Mouse (Mus musculus): ENCODE results near the gene Cpa3. TPM values are rescaled to one million over a fixed set of nuclear protein-coding genes. Genes with fewer than 3 reads are reported as not detected.

The Cpa3 gene
- not detected for total RNA-seq (2018; cell fraction: chromatin; rRNA removed)
- under 1 TPM in 13 of 26 experiments, not detected in 13; 0.09 to 0.27 (median 0.18) TPM for total RNA-seq (2018; cell fraction: cytosol; rRNA removed)
- total RNA-seq (2018; cell fraction: nucleus; rRNA removed) = under 1 TPM in 1 of 26 experiments, not detected in 25; 0.54 TPM
- polyA plus RNA-seq (2018) = 0.34 TPM in 1 of 3 replicates, not detected in the others

GRCm38 (mm10) chr3:20242050-20242449, at the start of gene Cpa3:
Gene Cpa3 (minus strand): TSS chr3:20242181.
- Histone ChIP-seq H3K79me2 (ENCODE audit: inconsistent target) (no peaks in the 10 kb centered on the region), H3K36me3 (ENCODE audit: inconsistent target) (no peaks in the 10 kb centered on the region), H3K4me3 (ENCODE audit: inconsistent target) (no peak within 1 kb of the TSS), H3K27ac (no peak within 1 kb of the TSS)
- 8% methylated on average over 3 of the region's 3 CpGs for WGBS (ENCODE audit: missing documents)

- H3K4me3 ChIP-seq (ENCODE audit: inconsistent target) = no peak overlapping the region
- H3K36me3 ChIP-seq (ENCODE audit: inconsistent target) = no peaks in the 10 kb centered on the region
- no peak overlapping the region for H3K27ac ChIP-seq
- no peaks in the 10 kb centered on the region for H3K79me2 ChIP-seq (ENCODE audit: inconsistent target)
These were observed 49.4 kb upstream of the Cpa3 start for GRCm38 (mm10) chr3:20291370-20291769.

- Histone ChIP-seq H3K36me3 (ENCODE audit: inconsistent target) (no peaks in the 10 kb centered on the region), H3K27ac (no peak overlapping the region)
- WGBS (ENCODE audit: missing documents) = 100% methylated on average over 2 of the region's 2 CpGs
These were observed 46.8 kb upstream of the Cpa3 start for GRCm38 (mm10) chr3:20288761-20289160.

GRCm38 (mm10) chr3:20281796-20282195, 39.8 kb upstream of the Cpa3 start:
- Histone ChIP-seq H3K36me3 (ENCODE audit: inconsistent target) (no peaks in the 10 kb centered on the region), H3K27ac (no peak overlapping the region), H3K4me3 (ENCODE audit: inconsistent target) (no peak overlapping the region), H3K79me2 (ENCODE audit: inconsistent target) (no peaks in the 10 kb centered on the region)
- 71% methylated on average over 1 of the region's 1 CpGs for WGBS (ENCODE audit: missing documents)

More at GRCm38 (mm10) chr3:20288761-20289160, 46.8 kb upstream of the Cpa3 start:
- Histone ChIP-seq H3K4me3 (ENCODE audit: inconsistent target) (no peak overlapping the region), H3K79me2 (ENCODE audit: inconsistent target) (no peaks in the 10 kb centered on the region)

GRCm38 (mm10) chr3:20275633-20276032, 33.7 kb upstream of the Cpa3 start, which contains the start of gene Cpb1:
Gene Cpb1 (minus strand): TSS chr3:20275733.
- H3K4me3 ChIP-seq (ENCODE audit: inconsistent target) = no peak within 1 kb of the TSS
- no peaks in the 10 kb centered on the region for H3K79me2 ChIP-seq (ENCODE audit: inconsistent target)
- WGBS (ENCODE audit: missing documents) = 96% methylated on average over 3 of the region's 3 CpGs
- no peak within 1 kb of the TSS for H3K27ac ChIP-seq
- H3K36me3 ChIP-seq (ENCODE audit: inconsistent target) = no peaks in the 10 kb centered on the region

- Histone ChIP-seq H3K36me3 (ENCODE audit: inconsistent target) (no peaks in the 10 kb centered on the region), H3K27ac (no peak overlapping the region), H3K79me2 (ENCODE audit: inconsistent target) (no peaks in the 10 kb centered on the region), H3K4me3 (ENCODE audit: inconsistent target) (no peak overlapping the region)
- 57% methylated on average over 8 of the region's 9 CpGs for WGBS (ENCODE audit: missing documents)
These were observed 12.8 kb upstream of the Cpa3 start for GRCm38 (mm10) chr3:20254566-20255479.

- Histone ChIP-seq H3K27ac (no peak overlapping the region), H3K79me2 (ENCODE audit: inconsistent target) (no peaks in the 10 kb centered on the region), H3K4me3 (ENCODE audit: inconsistent target) (no peak overlapping the region), H3K36me3 (ENCODE audit: inconsistent target) (no peaks in the 10 kb centered on the region)
- WGBS (ENCODE audit: missing documents) = 17% methylated on average over 1 of the region's 1 CpGs
These were observed 1.9 kb upstream of the Cpa3 start for GRCm38 (mm10) chr3:20243913-20244312.

- no peaks in the 10 kb centered on the region for H3K36me3 ChIP-seq (ENCODE audit: inconsistent target)
- 44% methylated on average over 3 of the region's 3 CpGs for WGBS (ENCODE audit: missing documents)
- H3K4me3 ChIP-seq (ENCODE audit: inconsistent target) = no peak overlapping the region
- H3K79me2 ChIP-seq (ENCODE audit: inconsistent target) = no peaks in the 10 kb centered on the region
- no peak overlapping the region for H3K27ac ChIP-seq
These were observed 2.2 kb downstream of the Cpa3 start for GRCm38 (mm10) chr3:20239741-20240140.

- H3K79me2 ChIP-seq (ENCODE audit: inconsistent target) = no peaks in the 10 kb centered on the region
- no peak overlapping the region for H3K27ac ChIP-seq
- H3K4me3 ChIP-seq (ENCODE audit: inconsistent target) = no peak overlapping the region
- whole genome bisulfite sequencing (ENCODE audit: missing documents) = 100% methylated on average over 1 of the region's 1 CpGs
- H3K36me3 ChIP-seq (ENCODE audit: inconsistent target) = no peaks in the 10 kb centered on the region
These were observed 5.0 kb downstream of the Cpa3 start for GRCm38 (mm10) chr3:20236965-20237364.

GRCm38 (mm10) chr3:20229027-20229426, 13.0 kb downstream of the Cpa3 start:
- no peaks in the 10 kb centered on the region for H3K79me2 ChIP-seq (ENCODE audit: inconsistent target)
- 42% methylated on average over 1 of the region's 1 CpGs for WGBS (ENCODE audit: missing documents)
- no peaks in the 10 kb centered on the region for H3K36me3 ChIP-seq (ENCODE audit: inconsistent target)
- H3K4me3 ChIP-seq (ENCODE audit: inconsistent target) = no peak overlapping the region
- H3K27ac ChIP-seq = no peak overlapping the region

- Histone ChIP-seq H3K27ac (no peak overlapping the region), H3K36me3 (ENCODE audit: inconsistent target) (no peaks in the 10 kb centered on the region), H3K79me2 (ENCODE audit: inconsistent target) (no peaks in the 10 kb centered on the region), H3K4me3 (ENCODE audit: inconsistent target) (no peak overlapping the region)
- WGBS (ENCODE audit: missing documents) = 75% methylated on average over 2 of the region's 2 CpGs
These were observed 16.6 kb downstream of the Cpa3 start for GRCm38 (mm10) chr3:20225429-20225828.

- H3K79me2 ChIP-seq (ENCODE audit: inconsistent target) = no peaks in the 10 kb centered on the region
- no peak overlapping the region for H3K4me3 ChIP-seq (ENCODE audit: inconsistent target)
- H3K36me3 ChIP-seq (ENCODE audit: inconsistent target) = no peaks in the 10 kb centered on the region
- H3K27ac ChIP-seq = no peak overlapping the region
- 40% methylated on average over 9 of the region's 9 CpGs for WGBS (ENCODE audit: missing documents)
These were observed 18.9 kb downstream of the Cpa3 start for GRCm38 (mm10) chr3:20222926-20223698.

GRCm38 (mm10) chr3:20222136-20222535, 19.8 kb downstream of the Cpa3 start:
- 90% methylated on average over 3 of the region's 3 CpGs for WGBS (ENCODE audit: missing documents)

GRCm38 (mm10) chr3:20198869-20199268, 43.1 kb downstream of the Cpa3 start:
- WGBS (ENCODE audit: missing documents) = 28% methylated on average over 6 of the region's 6 CpGs
- no peaks in the 10 kb centered on the region for H3K79me2 ChIP-seq (ENCODE audit: inconsistent target)
- no peak overlapping the region for H3K27ac ChIP-seq
- H3K36me3 ChIP-seq (ENCODE audit: inconsistent target) = no peaks in the 10 kb centered on the region
- no peak overlapping the region for H3K4me3 ChIP-seq (ENCODE audit: inconsistent target)

More at GRCm38 (mm10) chr3:20222136-20222535, 19.8 kb downstream of the Cpa3 start:
- H3K27ac ChIP-seq = no peak overlapping the region
- no peak overlapping the region for H3K4me3 ChIP-seq (ENCODE audit: inconsistent target)
- no peaks in the 10 kb centered on the region for H3K79me2 ChIP-seq (ENCODE audit: inconsistent target)
- H3K36me3 ChIP-seq (ENCODE audit: inconsistent target) = no peaks in the 10 kb centered on the region
